Mouse (Mus musculus): Measurements from ENCODE around the gene Hist1h2be. TPM values are rescaled to one million over a fixed set of nuclear protein-coding genes. Genes with fewer than 3 reads are reported as not detected.

Hist1h2be gene
- 10 to 100 TPM; 24.2 to 27.4 TPM for total RNA-seq (2023)

DNA sequence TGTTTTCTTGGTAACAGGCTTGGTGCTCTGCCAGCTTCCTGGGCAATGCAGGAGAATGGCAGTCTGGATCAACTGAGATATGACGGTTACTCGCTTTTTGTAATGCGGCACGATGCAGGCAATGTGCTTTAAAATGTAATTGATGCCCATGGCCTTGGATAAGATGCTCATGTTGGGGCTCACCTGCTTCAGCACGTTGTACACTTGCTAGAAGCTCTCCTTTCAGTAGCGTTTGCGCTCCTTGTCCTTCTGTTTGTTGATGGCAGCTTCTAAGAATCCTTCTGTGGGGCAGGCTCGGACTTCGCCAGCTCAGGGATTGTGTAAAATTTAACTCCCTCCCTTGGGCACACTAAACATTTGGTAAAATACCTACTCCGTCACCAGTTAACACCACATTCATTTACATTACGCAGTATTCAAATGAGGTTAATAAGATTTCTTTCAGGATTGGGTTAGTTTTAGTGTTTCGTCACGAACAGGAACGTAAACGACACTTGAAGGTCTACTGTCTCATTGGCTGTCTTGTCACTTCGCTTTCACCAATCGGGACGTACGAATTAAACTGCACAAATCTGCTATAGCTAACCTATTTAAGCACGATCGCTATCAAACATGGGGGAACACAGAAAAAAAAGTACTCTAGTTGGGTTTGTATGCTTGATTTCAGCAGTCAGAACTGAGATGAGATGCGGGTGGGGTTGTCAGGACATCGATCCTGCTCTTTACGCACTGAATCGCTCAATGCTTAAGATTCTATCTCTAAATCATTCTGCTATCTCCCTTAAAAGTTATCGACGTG lies at the start of gene Hist1h2be:
TSS of gene Hist1h2be (minus strand) at position 392 of the 799 bp plus-strand sequence.

DNA sequence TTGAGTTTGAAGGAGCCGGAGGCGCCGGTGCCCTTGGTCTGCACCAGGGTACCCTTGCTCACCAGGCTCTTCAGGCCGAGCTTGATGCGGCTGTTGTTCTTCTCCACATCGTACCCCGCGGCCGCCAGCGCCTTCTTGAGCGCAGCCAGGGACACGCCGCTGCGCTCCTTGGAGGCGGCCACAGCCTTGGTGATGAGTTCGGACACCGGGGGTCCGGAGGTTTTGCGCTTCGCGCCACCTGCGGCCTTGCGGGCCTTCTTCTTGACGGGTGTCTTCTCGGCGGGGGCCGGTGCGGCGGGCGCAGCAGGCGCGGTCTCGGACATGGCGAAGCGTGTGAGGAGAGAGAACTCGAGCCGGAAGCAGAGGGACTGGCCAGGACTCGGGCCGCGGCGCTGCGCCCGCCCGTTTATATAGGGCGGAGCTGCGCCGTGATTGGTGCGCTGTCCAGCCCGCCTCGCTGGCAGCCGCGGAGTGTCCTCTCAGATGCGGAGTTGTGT lies 1.3 kb upstream of the Hist1h2be start, which contains the start of gene Hist1h1e:
TSS of gene Hist1h1e (minus strand) at position 384 of the 497 bp plus-strand sequence.

DNA sequence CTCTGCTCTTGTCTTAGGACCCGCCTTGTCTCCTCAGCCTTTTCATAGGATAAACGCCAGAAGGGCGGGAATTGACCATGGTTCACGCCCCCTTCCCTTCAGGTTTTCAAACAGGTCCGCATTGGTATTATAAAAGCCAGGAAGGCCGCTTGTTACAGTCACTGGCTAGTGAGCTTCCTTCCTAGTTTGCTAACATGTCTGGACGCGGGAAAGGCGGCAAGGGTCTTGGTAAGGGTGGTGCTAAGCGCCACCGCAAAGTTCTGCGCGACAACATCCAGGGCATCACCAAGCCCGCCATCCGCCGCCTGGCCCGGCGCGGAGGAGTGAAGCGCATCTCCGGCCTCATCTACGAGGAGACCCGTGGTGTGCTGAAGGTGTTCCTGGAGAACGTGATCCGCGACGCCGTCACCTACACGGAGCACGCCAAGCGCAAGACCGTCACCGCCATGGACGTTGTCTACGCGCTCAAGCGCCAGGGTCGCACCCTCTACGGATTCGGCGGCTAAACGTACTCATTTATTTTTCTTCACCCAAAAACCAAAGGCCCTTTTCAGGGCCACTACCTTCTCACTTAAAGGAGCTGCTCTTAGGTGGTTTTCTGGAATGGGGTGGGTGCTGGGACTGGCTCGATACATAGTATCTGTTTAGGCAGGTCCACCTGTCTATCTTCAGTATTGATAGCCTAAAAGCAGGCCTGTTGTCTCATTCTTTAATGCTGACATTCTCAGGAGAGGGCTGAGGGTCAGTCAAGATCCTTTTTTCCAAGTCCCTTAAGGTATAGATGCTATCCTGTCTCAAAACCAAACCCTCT lies 39.3 kb downstream of the Hist1h2be start, which contains the start of gene Hist1h4d:
TSS of gene Hist1h4d (plus strand) at position 191 of the 811 bp plus-strand sequence.

DNA sequence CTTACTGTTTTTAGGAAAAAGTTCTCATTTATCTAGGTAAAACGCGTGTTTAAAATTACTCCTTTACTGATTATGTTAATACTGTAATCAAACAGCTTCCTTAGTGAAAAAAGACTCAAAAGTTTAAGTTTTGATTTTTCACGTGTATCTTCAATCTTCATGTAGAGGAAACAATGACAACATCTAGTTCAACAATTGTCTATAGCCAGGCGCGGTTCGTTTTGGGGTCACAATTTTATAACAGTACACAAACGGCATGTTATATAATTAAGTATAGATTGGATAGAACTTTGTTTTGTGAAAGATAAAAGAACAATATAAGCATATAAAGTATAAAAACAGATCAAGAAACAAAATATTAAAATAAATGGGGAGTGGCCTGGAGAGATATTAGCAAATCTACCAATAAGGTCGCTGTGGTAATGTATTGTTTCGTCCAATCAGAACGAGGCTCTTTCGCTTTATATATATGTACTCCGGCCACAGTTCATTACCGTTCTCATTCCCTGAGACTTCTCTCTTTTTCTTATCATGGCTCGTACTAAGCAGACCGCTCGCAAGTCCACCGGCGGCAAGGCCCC lies 45.6 kb downstream of the Hist1h2be start, which contains the start of gene Hist1h3d:
TSS of gene Hist1h3d (plus strand) at position 493 of the 581 bp plus-strand sequence.

DNA sequence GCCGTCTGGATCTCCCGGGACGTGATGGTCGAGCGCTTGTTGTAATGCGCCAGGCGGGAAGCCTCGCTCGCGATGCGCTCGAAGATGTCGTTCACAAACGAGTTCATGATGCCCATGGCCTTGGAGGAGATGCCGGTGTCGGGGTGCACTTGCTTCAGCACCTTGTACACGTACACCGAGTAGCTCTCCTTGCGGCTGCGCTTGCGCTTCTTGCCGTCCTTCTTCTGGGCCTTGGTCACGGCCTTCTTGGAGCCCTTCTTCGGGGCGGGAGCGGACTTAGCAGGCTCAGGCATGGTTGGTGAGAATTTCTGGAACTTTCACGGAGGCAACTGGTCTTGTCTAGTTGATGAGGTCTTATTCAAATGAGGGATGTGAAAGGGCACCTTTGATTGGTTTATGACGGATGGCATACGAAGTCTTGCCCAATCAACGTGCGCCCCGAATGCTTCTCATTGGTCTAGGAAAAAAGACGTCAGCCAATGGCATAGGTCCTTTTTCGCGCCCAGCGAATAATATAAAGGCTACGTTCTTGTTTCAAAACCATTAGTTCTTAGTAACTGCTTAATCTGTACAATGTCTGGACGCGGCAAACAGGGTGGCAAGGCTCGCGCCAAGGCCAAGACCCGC lies 46.9 kb downstream of the Hist1h2be start, which contains the start of the genes Hist1h2bf and Hist1h2ad:
TSS of gene Hist1h2bf (minus strand) at position 299 of the 627 bp plus-strand sequence.
TSS of gene Hist1h2ad (plus strand) at position 484 of the 627 bp plus-strand sequence.

DNA sequence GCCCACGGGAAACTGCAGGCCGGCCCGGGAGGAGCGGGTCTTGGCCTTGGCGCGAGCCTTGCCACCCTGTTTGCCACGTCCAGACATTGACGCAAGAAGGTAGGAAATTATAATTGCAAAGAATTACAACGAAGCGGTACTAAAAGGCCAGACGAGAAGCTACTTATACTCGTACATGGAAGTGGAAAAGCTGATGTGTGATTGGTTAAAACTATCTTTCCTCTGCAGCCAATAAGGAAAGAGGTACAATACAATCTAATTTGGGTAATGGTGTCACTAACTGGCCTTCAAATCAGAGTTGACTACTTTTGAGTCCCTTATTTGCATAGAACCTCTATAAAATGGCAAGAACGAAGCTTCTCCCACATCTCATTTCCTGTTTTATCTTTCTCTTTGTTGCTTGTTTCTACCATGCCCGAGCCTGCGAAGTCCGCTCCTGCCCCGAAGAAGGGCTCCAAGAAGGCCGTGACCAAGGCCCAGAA lies 49.9 kb downstream of the Hist1h2be start, which contains the start of the genes Hist1h2ae and Hist1h2bg:
TSS of gene Hist1h2ae (minus strand) at position 199 of the 482 bp plus-strand sequence.
TSS of gene Hist1h2bg (plus strand) at position 375 of the 482 bp plus-strand sequence.

DNA sequence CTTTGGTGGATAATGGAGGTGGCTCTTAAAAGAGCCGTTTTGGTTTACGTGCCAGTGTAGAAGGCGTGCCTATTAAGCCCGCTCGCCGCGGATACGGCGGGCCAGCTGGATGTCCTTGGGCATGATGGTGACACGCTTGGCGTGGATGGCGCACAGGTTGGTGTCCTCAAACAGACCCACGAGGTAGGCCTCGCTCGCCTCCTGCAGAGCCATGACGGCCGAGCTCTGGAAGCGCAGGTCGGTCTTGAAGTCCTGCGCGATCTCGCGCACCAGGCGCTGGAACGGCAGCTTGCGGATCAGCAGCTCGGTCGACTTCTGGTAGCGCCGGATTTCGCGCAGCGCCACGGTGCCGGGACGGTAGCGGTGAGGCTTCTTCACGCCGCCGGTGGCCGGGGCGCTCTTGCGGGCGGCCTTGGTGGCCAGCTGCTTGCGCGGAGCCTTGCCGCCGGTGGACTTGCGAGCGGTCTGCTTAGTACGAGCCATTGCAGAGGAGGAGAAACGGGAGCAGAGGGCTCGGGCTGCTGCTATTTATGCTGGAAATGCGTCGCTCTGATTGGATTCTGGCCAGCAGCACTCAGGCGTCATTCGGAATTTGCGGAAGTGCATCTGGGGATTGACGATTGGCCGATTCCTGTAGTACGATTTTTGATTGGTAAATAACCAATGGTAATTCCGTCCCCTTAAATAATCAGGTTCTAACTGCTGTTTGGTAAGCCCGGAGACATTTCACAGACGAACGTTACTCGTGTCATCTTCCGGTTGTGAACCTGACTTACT lies 58.9 kb downstream of the Hist1h2be start, which contains the start of gene Hist1h3e:
TSS of gene Hist1h3e (minus strand) at position 487 of the 777 bp plus-strand sequence.

DNA sequence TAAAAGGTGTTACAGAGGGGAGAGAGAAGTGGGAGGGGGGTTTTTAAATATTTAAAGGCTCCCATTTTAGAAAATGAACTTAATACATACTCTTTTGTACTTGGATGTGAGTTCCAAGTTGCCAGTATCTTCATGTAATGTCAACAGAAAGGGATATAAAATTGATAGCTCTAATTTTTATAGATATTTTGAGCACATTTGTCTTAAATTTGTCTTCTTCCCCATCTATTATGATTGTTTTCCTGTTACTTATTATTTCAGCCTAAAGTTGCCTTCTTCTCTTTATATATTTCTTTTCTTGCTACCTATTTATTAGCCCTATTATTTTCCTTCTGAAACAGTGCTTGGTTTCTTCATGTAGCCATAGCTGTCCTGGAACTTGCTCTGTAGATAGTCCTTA lies 68.0 kb downstream of the Hist1h2be start, which contains the start of gene Hist1h1d:
TSS of gene Hist1h1d (plus strand) at position 301 of the 400 bp plus-strand sequence.

DNA sequence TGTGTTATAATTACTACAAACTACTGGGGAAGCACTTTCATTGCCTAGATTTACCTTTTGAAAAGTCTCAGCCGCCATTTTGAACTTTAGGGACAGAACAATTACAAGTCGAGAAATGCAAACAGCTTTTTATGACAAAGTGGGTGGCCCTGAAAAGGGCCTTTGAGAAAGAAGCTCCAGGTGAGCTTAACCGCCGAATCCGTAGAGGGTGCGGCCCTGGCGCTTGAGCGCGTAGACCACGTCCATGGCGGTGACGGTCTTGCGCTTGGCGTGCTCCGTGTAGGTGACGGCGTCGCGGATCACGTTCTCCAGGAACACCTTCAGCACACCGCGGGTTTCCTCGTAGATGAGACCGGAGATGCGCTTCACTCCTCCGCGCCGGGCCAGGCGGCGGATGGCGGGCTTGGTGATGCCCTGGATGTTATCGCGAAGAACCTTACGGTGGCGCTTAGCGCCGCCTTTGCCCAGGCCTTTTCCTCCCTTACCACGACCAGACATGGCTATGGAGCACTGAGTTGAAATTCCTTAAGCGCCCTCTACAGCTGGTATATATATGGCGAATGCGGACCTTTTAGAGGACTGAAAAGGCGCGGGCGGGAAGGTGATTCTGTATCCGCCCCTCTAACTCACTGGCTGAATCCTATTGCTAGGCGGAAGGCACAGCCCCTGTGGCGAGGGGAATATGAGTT lies 69.6 kb downstream of the Hist1h2be start, which contains the start of gene Hist1h4f:
TSS of gene Hist1h4f (minus strand) at position 503 of the 689 bp plus-strand sequence.

DNA sequence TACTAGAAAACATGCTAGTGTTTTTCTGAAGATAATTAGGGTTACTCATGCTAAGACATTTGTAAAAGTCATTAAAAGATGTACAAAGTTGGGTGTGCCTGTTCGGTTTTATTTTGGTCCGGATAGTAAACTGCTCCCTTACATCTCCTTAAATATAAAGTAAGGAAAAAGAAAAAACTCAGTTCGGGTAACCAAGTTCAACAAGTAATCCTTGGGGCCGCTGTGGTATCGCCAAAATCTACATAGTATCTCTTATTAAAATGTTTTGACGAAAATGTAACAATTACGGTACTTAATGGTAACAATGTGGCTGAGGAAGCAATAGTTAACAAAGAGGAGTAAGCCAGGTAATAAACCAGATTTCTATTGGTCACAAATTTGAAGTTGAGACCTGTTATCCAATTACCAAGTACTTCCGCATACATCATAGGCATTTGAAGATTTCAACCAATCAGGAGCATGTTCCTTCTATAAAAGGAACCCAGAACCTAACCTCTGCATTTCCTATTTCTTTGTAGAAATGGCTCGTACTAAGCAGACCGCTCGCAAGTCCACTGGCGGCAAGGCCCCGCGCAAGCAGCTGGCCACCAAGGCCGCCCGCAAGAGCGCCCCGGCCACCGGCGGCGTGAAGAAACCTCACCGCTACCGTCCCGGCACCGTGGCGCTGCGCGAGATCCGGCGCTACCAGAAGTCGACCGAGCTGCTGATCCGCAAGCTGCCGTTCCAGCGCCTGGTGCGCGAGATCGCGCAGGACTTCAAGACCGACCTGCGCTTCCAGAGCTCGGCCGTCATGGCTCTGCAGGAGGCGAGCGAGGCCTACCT lies 76.7 kb downstream of the Hist1h2be start, which contains the start of gene Hist1h3f:
TSS of gene Hist1h3f (plus strand) at position 88 of the 822 bp plus-strand sequence.

DNA sequence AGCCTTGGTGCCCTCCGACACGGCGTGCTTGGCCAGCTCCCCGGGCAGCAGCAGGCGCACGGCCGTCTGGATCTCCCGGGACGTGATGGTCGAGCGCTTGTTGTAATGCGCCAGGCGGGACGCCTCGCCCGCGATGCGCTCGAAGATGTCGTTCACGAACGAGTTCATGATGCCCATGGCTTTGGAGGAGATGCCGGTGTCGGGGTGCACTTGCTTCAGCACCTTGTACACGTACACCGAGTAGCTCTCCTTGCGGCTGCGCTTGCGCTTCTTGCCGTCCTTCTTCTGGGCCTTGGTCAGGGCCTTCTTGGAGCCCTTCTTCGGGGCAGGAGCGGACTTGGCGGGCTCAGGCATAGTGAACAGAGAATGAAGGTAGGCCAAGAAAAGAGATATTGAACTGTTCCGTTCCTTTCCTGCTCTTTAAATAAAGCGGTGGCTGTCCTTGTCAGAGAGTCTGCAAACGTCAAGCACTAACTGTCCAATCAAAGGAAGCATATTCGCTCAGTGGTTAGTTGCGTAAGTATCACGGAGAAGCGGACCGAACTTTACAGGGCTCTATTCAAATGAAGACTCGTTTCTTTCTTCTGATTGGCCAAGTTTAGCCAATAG lies 77.8 kb downstream of the Hist1h2be start, which contains the start of gene Hist1h2bh:
TSS of gene Hist1h2bh (minus strand) at position 394 of the 609 bp plus-strand sequence.

DNA sequence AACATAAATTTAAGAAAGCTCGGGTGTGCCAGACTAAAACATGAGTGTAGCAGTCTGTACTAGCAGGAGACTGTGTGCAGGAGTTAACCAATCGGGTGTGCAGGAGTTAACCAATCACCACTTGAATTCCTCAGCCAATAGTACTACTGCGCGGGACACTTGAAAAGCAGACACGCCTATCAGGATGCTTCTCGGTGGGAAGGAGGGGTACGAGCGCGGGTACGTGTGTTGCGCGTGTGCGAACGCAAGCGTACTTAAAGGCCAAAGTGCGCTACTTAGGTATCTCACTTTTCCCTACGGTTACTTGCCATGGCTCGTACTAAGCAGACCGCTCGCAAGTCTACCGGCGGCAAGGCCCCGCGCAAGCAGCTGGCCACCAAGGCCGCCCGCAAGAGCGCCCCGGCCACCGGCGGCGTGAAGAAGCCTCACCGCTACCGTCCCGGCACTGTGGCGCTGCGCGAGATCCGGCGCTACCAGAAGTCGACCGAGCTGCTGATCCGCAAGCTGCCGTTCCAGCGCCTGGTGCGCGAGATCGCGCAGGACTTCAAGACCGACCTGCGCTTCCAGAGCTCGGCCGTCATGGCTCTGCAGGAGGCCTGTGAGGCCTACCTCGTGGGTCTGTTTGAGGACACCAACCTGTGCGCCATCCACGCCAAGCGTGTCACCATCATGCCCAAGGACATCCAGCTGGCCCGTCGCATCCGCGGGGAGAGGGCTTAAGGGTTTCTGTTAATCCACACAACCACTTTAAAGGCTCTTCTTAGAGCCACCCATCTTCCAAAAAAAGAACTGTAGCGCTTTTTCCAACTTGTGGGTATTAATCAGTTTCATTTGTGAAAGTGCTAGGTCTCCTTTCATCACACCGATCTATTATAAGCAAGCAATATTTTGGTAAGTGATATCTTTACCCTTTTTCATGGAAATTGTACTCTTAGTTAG lies 85.5 kb downstream of the Hist1h2be start, which contains the start of gene Hist1h3g:
TSS of gene Hist1h3g (plus strand) at position 286 of the 939 bp plus-strand sequence.

Other genes starting within 250 kb of the Hist1h2be start
- 1 to 10 TPM; 8.0 to 9.6 TPM for gene Abt1, start 197.3 kb downstream of the Hist1h2be start, total RNA-seq (2023)
- gene Btn1a1, start 155.2 kb downstream of the Hist1h2be start, total RNA-seq (2023) = not detected
- not detected for gene Btn2a2, start 132.3 kb downstream of the Hist1h2be start, total RNA-seq (2023)
- 100 to 1,000 TPM; 288 to 289 TPM for gene Hist1h4h, start 90.1 kb downstream of the Hist1h2be start, total RNA-seq (2023)
- 10 to 100 TPM; 13.0 to 16.8 TPM for gene Hist1h2af, start 87.2 kb downstream of the Hist1h2be start, total RNA-seq (2023)
- 1 to 10 TPM; 4.0 to 7.1 TPM for gene Hist1h3g, start 85.7 kb downstream of the Hist1h2be start, total RNA-seq (2023)
- 1 to 10 TPM; 5.8 to 8.7 TPM for gene Hist1h2bh, start 77.7 kb downstream of the Hist1h2be start, total RNA-seq (2023)
- gene Hist1h3f, start 77.1 kb downstream of the Hist1h2be start, total RNA-seq (2023) = 10 to 100 TPM; 46.7 to 47.0 TPM
- gene Hist1h4f, start 69.5 kb downstream of the Hist1h2be start, total RNA-seq (2023) = 100 to 1,000 TPM in 1 of 2 experiments, 10 to 100 TPM in 1; 82.9 to 103 TPM
- 10 to 100 TPM; 41.3 to 48.8 TPM for gene Hist1h1d, start 67.9 kb downstream of the Hist1h2be start, total RNA-seq (2023)
- gene Hist1h3e, start 58.8 kb downstream of the Hist1h2be start, total RNA-seq (2023) = 100 to 1,000 TPM; 229 to 249 TPM
- 10 to 100 TPM; 17.9 to 24.4 TPM for gene Hist1h2ae, start 49.9 kb downstream of the Hist1h2be start, total RNA-seq (2023)
- gene Hist1h2bg, start 49.7 kb downstream of the Hist1h2be start, total RNA-seq (2023) = 100 to 1,000 TPM; 418 to 452 TPM
- gene Hist1h2bf, start 46.9 kb downstream of the Hist1h2be start, total RNA-seq (2023) = 100 to 1,000 TPM; 146 to 182 TPM
- gene Hist1h2ad, start 46.7 kb downstream of the Hist1h2be start, total RNA-seq (2023) = 10 to 100 TPM; 32.0 to 39.2 TPM
- gene Hist1h3d, start 45.4 kb downstream of the Hist1h2be start, total RNA-seq (2023) = 10 to 100 TPM; 24.7 to 26.8 TPM
- 100 to 1,000 TPM; 179 to 193 TPM for gene Hist1h4d, start 39.5 kb downstream of the Hist1h2be start, total RNA-seq (2023)
- 100 to 1,000 TPM; 580 to 629 TPM for gene Hist1h1e, start 1.4 kb upstream of the Hist1h2be start, total RNA-seq (2023)
- 10 to 100 TPM; 16.6 to 18.1 TPM for gene Hist1h2ac, start 62.8 kb upstream of the Hist1h2be start, total RNA-seq (2023)
- gene Hist1h2bc, start 63.1 kb upstream of the Hist1h2be start, total RNA-seq (2023) = 10 to 100 TPM; 36.5 to 38.0 TPM
- under 1 TPM in 1 of 2 experiments, not detected in 1; 0.73 TPM for gene Hist1h1t, start 74.7 kb upstream of the Hist1h2be start, total RNA-seq (2023)
- 100 to 1,000 TPM; 164 to 221 TPM for gene Hist1h4c, start 77.3 kb upstream of the Hist1h2be start, total RNA-seq (2023)
- gene Hfe, start 89.7 kb upstream of the Hist1h2be start, total RNA-seq (2023) = 100 to 1,000 TPM; 136 to 146 TPM
- 1,000 to 10,000 TPM; 1,025 to 1,075 TPM for gene Hist1h1c, start 117.7 kb upstream of the Hist1h2be start, total RNA-seq (2023)
- 1 to 10 TPM; 5.7 to 5.9 TPM for gene Hist1h3c, start 124.5 kb upstream of the Hist1h2be start, total RNA-seq (2023)
- gene Hist1h2bb, start 125.6 kb upstream of the Hist1h2be start, total RNA-seq (2023) = 10 to 100 TPM; 58.8 to 70.5 TPM
- gene Hist1h2ab, start 130.0 kb upstream of the Hist1h2be start, total RNA-seq (2023) = 10 to 100 TPM; 44.8 to 51.5 TPM
- gene Hist1h3b, start 131.1 kb upstream of the Hist1h2be start, total RNA-seq (2023) = 10 to 100 TPM; 32.0 to 33.9 TPM
- 100 to 1,000 TPM in 1 of 2 experiments, 10 to 100 TPM in 1; 84.1 to 109 TPM for gene Hist1h4b, start 135.9 kb upstream of the Hist1h2be start, total RNA-seq (2023)
- 100 to 1,000 TPM; 158 to 172 TPM for gene Hist1h4a, start 140.1 kb upstream of the Hist1h2be start, total RNA-seq (2023)
- gene Hist1h3a, start 141.3 kb upstream of the Hist1h2be start, total RNA-seq (2023) = 100 to 1,000 TPM; 333 to 340 TPM
- gene Hist1h1a, start 142.5 kb upstream of the Hist1h2be start, total RNA-seq (2023) = 10 to 100 TPM; 34.1 to 37.9 TPM
- not detected for gene Trim38, start 148.8 kb upstream of the Hist1h2be start, total RNA-seq (2023)
- gene Slc17a2, start 185.9 kb upstream of the Hist1h2be start, total RNA-seq (2023) = not detected
- not detected for gene Slc17a3, start 218.3 kb upstream of the Hist1h2be start, total RNA-seq (2023)
- not detected for gene Slc17a1, start 246.6 kb upstream of the Hist1h2be start, total RNA-seq (2023)

All from monocyte, adult 59 days (primary cell).